Mouse (Mus musculus) kidney, adult 10 weeks (tissue): Measurements from ENCODE around the gene Tmem248. TPM values are rescaled to one million over a fixed set of nuclear protein-coding genes. Genes with fewer than 3 reads are reported as not detected.

Source experiments
- polyA plus RNA-seq: library from polyadenylated mRNA; stranded (reverse); fragments of 350-450 nt; fragmentation: Illumina TruSeq; extraction: RNeasy Lipid Tissue Mini Kit (QIAGEN cat#74804); gene quantifications from one replicate; pipeline ENCODE4 v1.2.3, GENCODE M21; 2014; ENCODE audit warnings: low read depth, low replicate concordance

Tmem248 gene
- polyA plus RNA-seq, result 33.4 TPM

GRCm38 (mm10) chr5:130216781-130217180, at the start of gene Tmem248:
Tmem248 (plus strand) TSS chr5:130217081.

GRCm38 (mm10) chr5:130171423-130171954, 45.4 kb upstream of the Tmem248 start, which contains the start of gene Rabgef1:
Rabgef1 (plus strand) TSS chr5:130171798.

GRCm38 (mm10) chr5:130255017-130255720, 38.3 kb downstream of the Tmem248 start, which contains the start of the genes Sbds and Tyw1:
Sbds (minus strand) TSS chr5:130255530.
Tyw1 (plus strand) TSS chr5:130255619.

Other genes with a start within 250 kb of the Tmem248 start
- gene Gusb, start 214.0 kb upstream of the Tmem248 start, polyA plus RNA-seq, result 13.2 TPM
- 15.5 TPM for gene Asl, start 187.8 kb upstream of the Tmem248 start, polyA plus RNA-seq
- gene Crcp, start 187.8 kb upstream of the Tmem248 start, polyA plus RNA-seq, result 16.0 TPM
- 6.8 TPM for gene Tpst1, start 143.8 kb upstream of the Tmem248 start, polyA plus RNA-seq
- gene Kctd7, start 72.2 kb upstream of the Tmem248 start, polyA plus RNA-seq, result 1.2 TPM
- 25.6 TPM for gene Rabgef1, start 45.3 kb upstream of the Tmem248 start, polyA plus RNA-seq
- gene Sbds, start 38.4 kb downstream of the Tmem248 start, polyA plus RNA-seq, result 88.7 TPM
- gene Tyw1, start 38.5 kb downstream of the Tmem248 start, polyA plus RNA-seq, result 1.6 TPM
- 0.08 TPM for gene Caln1, start 152.4 kb downstream of the Tmem248 start, polyA plus RNA-seq
- gene A330070K13Rik, start 167.6 kb downstream of the Tmem248 start, polyA plus RNA-seq, result not detected